Mouse (Mus musculus) megakaryocyte progenitor cell, adult 5-6 weeks (primary cell): ENCODE results near the gene Osbpl9. TPM values are rescaled to one million over a fixed set of nuclear protein-coding genes. Genes with fewer than 3 reads are reported as not detected.
A peak's percentile ranks its signal among the peaks of the same experiment; 100 is the strongest.

Experiments used
- ATAC-seq: replicated peaks from 2 replicates; pipeline ENCODE4 v1.8.0; 2016; ENCODE audit warnings: mild to moderate bottlenecking, moderate TSS enrichment, inconsistent platforms; ENCODE audit not compliant: poor library complexity
- total RNA-seq, 2 experiments: library from RNA; stranded (forward) in 1 of 2; stranded (reverse) in 1 of 2; fragments of 157-497, 149-512 nt in 1 of 2; fragments of 200-1000 nt in 1 of 2; gene quantifications; 2 replicates each; pipeline versions ENCODE4 v1.2.3 to v1.2.4; 2015 to 2017

Gene Osbpl9
- total RNA-seq, 2 experiments from 2014 or later, result 64.3 to 99.6 TPM

DNA sequence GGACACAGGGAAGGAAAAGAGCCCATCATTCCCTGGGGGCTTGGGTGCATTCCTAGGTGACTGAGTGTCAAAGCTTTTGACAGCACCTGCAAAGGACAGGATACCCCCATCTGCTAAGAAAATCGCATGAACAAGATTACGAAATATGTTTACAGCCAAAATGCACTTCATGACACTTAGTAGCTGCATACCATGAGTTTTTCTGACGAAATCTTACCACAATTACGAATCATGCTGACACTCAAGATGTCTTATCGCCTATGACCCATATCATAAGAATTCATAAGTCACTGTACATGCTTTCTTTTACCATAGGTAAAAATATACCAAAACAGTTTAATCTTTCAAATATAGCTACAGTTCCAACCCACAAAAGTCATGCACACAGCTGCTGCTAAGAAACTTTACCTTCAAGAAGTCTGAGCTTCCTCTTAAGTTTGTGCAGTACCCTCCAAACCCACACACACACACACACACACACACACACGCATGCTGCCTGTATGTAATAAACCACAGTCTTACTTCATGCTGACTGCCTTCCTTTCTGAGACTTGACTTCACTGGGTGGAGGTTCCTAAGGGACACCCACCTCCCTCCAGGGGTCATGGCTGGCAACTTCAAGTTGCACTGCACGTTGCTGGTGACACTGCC lies 65.5 kb downstream of the Osbpl9 start:
- ATAC-seq, result peak; percentile 99

GRCm38 (mm10) chr4:109134955-109135354 lies 67.1 kb downstream of the Osbpl9 start:
- ATAC-seq, result no peak

DNA sequence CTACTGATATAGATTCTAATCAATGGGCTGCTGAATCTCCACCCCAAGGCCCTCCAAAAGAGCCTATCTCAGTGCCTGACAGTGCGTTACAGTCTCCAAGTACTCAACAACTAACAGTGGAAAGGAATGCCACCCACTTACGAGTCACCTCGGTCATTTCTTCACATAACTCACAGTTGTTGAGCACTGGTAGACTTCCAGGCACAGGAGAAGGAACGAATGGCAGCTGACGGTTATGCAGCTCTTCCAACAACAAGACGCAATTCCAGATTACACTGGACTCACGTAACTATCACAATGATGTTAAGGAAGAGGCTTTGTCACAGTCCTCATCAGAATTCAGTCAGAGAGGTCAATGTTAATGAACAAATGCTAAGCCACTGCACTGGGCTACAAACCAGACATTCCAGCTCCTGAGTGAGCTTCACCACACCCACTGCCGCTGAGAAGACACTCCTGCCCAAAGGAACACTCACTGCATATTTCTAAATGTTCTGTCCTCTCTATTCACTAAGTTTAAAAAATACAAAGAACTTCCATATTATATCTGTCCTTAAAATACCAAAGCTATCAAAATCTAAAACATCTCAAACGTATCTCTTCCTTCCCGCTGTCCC lies 70.7 kb downstream of the Osbpl9 start:
- no peak for ATAC-seq

GRCm38 (mm10) chr4:109128971-109129370 lies 73.1 kb downstream of the Osbpl9 start:
- no peak for ATAC-seq

DNA sequence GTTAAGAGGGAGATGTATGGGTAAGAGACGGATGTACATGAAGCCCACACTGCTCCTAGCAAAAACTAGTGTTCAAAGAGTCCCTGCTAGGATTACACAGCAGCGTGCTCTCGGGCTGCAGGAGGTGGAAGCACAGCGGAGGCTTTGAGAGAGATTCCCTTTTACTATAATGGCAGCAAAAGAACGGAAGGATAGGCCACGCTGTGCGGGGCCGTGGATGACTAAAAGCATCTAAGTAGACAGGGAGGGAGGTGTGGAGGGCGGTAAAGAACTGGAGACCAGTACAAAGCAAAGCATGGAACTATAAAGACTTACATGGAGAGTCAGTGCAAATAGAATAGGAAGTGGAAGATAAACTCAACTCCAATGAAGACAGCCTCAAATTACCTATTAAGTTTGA lies 74.1 kb downstream of the Osbpl9 start:
- no peak for ATAC-seq

DNA sequence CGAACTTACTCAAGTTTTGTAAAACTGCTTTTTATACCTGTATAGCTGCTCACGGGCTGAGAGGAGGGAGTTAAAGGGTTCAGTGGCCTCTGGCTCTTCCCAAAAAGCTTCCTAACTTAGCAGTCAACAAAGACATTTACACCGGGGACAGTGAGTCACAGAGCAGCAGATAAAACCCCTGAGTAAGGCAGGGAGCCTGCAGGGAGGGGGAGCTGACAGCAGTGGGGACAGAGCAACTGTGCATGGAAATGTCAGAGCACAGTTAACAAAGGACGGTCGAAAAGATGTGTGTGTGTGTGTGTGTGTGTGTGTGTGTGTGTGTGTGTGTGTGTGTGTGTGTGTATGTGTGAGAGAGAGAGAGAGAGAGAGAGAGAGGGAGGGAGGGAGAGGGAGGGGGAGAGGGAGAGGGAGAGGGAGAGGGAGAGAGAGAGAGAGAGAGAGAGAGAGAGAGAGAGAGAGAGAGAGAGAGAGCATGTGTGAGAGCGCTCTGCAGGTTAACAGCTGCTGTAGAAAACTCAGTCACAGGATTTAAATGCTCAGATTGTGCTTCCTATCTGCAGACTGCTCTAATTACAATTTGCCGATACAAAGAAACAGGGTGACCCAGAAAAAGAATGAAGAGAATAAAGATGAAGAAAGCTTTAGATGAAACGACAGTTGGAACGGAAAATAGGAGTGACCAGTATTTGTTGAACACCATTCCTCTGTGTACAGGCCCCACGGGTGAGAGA lies 75.1 kb downstream of the Osbpl9 start:
- ATAC-seq, result no peak

DNA sequence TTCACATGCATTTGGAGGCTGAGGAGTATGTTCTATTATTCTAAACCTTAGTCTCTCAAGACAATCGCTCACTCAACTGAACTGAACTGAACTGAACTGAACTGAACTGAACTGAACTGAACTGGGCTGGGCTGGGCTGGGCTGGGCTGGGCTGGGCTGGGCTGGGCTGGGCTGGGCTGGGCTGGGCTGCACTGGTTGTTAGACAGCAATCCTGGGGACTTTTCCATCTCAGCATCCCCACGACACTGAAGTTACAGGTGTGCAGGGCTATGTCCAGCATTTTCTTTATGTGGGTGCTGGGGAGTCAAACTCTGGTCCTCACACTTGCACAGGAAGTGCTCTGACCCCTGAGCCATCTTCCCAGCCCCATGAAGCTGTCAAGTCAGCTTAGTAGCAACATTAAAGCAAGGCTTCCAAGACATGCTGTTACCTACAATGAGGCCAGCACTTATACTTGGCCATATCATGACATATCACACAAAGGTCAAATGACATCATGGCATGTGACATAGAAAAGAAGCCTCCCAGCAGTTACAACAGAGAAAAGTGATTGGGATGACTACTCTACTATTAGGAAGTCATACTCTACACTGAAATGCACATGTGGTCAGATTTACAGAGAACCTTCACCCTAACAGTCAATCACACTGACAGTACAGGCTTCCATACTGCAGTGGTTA lies 76.2 kb downstream of the Osbpl9 start:
- ATAC-seq, result no peak

GRCm38 (mm10) chr4:109122830-109123555 lies 79.1 kb downstream of the Osbpl9 start:
- peak; percentile 54 for ATAC-seq

DNA sequence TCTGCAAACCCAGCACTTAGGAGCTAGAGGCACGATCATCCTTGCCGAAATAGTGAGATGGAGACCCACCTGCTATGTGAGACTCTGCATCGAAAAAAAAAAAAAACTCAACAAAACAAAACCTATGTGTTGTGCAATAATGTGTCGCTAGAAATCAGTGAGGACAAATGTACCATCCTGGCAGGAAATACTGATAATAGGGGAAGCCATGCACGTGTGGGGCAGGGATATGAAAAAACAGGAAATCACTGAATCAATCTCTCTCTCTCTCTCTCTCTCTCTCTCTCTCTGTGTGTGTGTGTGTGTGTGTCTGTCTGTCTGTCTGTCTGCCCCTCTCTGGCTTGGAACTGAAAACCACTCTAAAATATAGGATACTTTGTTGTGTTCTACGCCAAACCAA lies 81.3 kb downstream of the Osbpl9 start:
- peak; percentile 41 for ATAC-seq

DNA sequence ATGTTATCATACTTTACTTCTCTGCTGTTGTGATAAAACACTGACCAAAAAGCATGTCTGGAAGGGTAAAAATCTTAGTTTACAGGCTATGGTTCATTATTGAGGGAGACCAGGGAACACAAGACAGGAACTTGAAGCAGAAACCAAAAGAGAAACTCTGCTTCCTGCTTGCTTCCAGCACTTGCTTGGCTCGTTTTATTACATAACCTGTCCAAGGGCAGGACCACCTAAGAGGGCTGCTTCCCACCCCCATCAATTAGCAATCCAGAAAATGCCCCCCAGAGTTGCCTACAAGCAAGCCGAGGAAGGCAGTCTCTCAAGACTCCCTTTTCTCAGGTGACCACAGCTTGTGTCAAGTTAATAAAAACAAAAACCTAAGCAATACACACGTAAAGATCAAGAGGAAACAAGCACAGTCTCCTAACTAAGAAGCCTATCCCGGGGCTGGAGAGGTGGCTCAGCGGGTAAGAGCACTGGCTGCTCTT lies 82.4 kb downstream of the Osbpl9 start:
- ATAC-seq, result no peak

DNA sequence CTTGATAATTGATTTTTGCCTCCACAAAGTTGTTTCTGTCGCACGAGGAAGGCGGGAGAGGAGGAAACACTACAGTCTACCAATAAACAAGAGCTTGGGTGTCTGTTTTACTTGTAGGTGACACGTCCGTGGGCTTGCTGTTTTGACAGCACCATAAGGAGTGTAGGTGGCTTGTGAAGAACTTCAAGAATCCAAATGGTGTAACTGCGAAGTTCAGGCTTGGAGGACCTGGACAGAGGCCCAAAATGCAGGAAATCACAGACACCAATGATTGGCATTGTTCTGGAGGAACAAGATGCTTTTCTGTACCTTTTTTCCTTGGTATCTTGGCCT lies 83.8 kb downstream of the Osbpl9 start:
- no peak; the same call in 1 of the 2 replicates for ATAC-seq

GRCm38 (mm10) chr4:109117596-109118326 lies 84.3 kb downstream of the Osbpl9 start:
- ATAC-seq, result peak; percentile 95

- no peak for ATAC-seq
Measured at GRCm38 (mm10) chr4:109116938-109117337, 85.1 kb downstream of the Osbpl9 start.

DNA sequence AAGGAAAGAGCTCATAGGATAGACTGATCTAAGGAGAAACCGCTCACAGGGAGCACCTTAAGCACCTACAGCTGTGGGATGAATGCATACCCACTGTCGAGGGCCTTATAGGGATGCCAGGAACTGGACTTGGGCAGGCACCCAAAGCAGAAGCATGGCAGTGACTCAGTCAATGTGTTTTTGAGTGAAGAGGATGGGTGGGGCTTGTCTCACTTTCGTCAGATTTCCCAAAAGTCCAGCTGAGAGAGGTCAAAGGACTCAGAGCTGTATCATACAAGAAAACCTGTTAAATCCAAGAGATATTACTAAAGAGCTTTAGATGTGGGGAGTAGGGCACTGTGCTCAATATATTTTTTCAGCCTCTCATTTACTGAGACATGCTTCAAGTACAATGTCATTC lies 85.6 kb downstream of the Osbpl9 start:
- 0 out of 2 replicates have a peak, but pooled peaks have one; percentile 8 for ATAC-seq

GRCm38 (mm10) chr4:109115742-109116141 lies 86.3 kb downstream of the Osbpl9 start:
- ATAC-seq, result no peak

GRCm38 (mm10) chr4:109114308-109114707 lies 87.8 kb downstream of the Osbpl9 start:
- ATAC-seq, result no peak

DNA sequence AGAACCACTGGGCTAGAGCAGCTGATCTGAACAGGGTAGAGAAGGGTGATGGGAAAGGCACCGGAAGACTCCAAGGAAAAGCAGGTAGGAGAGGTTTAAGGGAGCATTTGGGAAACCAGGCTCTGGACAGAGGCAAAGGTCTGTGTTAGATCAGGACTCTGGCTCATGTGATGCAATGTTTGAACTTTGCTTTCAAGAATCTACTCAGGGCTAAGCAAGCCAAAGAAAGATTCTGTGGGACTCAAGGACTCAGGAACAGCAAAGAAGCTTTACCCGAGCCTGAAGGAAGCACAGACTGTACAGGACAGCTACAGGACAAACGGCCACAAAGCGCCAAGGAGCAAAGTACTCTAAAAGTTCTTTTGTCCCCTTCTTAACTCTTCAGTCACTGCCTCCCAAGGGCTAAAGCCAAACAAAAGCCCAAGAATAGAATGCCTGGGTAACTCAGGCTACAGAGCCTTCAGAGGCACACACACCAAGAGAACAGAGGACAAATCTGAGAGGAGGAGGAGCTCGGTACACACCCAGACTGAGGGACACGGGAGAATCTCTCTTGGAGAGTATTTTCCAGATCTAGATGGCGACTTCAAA lies 89.1 kb downstream of the Osbpl9 start:
- ATAC-seq, result no peak

DNA sequence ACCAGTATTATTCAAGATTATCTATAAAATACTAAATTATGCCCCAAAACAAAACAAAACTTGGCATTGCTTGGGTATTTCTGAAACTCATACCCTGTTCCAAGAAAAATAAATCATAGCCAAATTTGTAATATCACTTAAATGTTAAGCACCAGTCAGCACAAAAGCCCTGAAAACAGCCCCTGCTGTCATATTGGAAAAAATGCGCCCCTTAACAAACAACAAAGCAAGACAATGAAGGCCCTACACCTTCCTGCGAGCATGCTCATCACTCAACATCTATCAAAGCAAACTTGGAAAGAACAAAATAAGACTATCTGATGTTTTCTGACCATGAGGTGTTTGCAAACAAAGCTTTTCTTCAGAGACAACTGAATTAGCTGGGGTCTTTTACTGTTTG lies 91.1 kb downstream of the Osbpl9 start:
- no peak for ATAC-seq

DNA sequence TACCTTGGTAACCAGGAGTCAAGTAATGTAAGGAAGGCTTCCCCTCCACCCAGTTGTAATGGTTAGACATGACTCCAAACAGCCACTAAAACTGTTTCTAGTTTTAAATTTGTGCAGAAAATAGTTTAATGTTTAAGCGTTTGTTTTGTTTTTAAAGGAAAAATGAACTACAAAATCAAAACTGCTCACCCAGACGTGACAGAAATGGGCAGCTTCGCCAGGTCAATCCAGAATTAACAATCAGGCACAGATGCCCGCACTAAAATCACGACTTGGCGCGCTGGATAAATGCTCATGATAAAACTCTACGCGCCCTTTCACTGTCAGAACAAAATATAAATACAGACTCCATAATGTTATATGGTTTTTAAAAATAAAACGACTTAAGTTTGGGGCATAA lies 92.4 kb downstream of the Osbpl9 start:
- ATAC-seq, result no peak

DNA sequence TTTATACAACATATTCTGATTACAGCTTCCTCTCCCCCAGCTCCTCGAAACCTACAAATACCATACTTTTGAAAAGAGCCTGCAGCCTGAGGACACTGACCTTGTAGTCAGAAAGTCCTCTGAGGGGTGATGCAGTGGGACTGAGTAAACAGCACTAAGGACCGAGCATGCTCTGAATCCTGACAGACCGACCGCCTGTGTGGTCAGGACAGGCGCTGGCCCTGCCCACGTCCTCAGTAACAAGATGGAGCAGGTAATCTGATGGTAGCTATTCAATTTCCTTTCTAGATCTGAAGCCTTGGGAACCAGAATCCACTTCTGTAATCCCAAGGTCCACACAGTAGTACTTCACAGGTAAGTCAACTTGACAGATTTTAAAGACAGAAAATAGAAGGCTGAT lies 93.1 kb downstream of the Osbpl9 start:
- no peak for ATAC-seq
